Mouse (Mus musculus): ENCODE results near the gene Kdm4a. TPM values are rescaled to one million over a fixed set of nuclear protein-coding genes. Genes with fewer than 3 reads are reported as not detected.
A peak's percentile ranks its signal among the peaks of the same experiment; 100 is the strongest.

The Kdm4a gene
- polyA plus RNA-seq, 1 experiment from 2014 or later, result 52.8 TPM

DNA sequence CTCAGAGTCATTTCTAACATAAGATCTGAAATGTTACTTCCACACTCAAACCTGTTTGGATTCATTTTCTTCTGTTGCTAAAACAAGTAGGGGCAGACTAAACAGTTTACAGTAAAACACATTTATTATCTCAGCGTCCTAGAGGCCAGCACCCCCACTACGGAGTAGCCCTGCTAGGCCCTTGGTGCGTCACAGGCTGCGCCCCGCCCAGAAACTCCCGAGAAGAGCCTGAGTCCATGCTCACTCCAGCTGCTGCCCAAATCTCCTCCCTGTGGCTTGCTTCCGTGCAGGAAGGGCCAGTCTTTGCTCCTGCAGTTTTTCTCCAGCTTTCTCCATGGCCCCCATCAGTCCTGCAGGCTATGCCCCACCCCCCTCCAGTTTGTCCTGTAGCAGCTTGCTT lies 71.1 kb downstream of the Kdm4a start:
- no peaks in the 10 kb centered on the region for H3K4me1 ChIP-seq (replicated peaks; ENCODE audit: control insufficient read depth, insufficient read depth, low read length)
- H3K27ac ChIP-seq, result no peak overlapping the region
- H3K36me3 ChIP-seq (replicated peaks; ENCODE audit: control insufficient read depth, insufficient read depth), result no peaks in the 10 kb centered on the region
- no peak overlapping the region for H3K9ac ChIP-seq
- H3K9me3 ChIP-seq (ENCODE audit: control insufficient read depth, low read length), result no peaks in the 10 kb centered on the region
- DNase-seq (ENCODE audit: low spot score), result no peak
- WGBS, result 84% methylated on average over 7 of the region's 7 CpGs
- no peaks in the 10 kb centered on the region for H3K27me3 ChIP-seq (ENCODE audit: control insufficient read depth, insufficient read depth, low read length)
- H3K4me3 ChIP-seq (replicated peaks; ENCODE audit: low read length), result no peak overlapping the region
- ATAC-seq (ENCODE audit: low FRiP score), result no peak
- no peak overlapping the region for H3K4me2 ChIP-seq (replicated peaks)

DNA sequence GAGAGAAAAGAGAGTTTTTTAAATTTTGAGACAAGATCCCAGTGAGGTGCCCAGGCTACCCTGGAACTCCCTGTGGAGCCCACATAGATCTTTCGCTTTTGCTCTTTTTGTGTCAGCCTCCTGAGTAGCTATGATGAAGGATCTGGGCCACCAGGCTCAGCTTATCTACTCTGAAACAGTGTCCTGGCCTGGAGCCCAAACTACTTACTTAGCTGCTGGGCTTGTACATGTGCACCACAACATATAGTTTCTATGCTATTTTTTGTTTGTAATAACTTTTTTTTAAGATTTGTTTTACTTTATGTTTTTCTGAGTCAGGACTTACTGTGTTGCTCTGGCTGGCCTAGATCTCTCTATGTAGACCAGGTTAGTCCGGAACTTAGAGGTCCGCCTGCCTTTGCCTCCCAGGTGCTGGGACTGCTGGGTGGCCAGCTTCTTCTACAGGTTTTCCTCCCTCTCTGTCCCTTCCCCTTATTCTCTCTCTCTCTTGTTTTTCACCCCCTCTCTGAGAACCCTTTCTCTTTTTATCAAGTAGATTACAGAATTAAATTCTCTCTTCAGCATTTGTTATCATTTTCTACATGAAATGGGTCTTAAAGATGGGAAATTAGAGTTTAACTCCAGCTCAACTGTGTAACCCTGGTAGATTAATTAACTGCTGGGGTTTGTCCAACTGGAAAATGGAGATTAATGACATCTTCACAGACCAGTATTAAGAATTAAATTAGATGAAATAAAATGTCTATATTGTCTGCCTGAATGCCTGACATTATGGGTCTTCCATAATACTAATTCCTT lies 74.4 kb downstream of the Kdm4a start:
- DNase-seq (ENCODE audit: low spot score) (no peak), ATAC-seq (ENCODE audit: low FRiP score) (no peak)
- no peak overlapping the region for H3K4me2 ChIP-seq (replicated peaks)
- 88% methylated on average over 3 of the region's 3 CpGs for WGBS
- no peaks in the 10 kb centered on the region for H3K36me3 ChIP-seq (replicated peaks; ENCODE audit: control insufficient read depth, insufficient read depth)
- no peak overlapping the region for H3K9ac ChIP-seq
- no peak overlapping the region for H3K27ac ChIP-seq
- no peaks in the 10 kb centered on the region for H3K4me1 ChIP-seq (replicated peaks; ENCODE audit: control insufficient read depth, insufficient read depth, low read length)
- H3K9me3 ChIP-seq (ENCODE audit: control insufficient read depth, low read length), result no peaks in the 10 kb centered on the region
- no peaks in the 10 kb centered on the region for H3K27me3 ChIP-seq (ENCODE audit: control insufficient read depth, insufficient read depth, low read length)
- no peak overlapping the region for H3K4me3 ChIP-seq (replicated peaks; ENCODE audit: low read length)

DNA sequence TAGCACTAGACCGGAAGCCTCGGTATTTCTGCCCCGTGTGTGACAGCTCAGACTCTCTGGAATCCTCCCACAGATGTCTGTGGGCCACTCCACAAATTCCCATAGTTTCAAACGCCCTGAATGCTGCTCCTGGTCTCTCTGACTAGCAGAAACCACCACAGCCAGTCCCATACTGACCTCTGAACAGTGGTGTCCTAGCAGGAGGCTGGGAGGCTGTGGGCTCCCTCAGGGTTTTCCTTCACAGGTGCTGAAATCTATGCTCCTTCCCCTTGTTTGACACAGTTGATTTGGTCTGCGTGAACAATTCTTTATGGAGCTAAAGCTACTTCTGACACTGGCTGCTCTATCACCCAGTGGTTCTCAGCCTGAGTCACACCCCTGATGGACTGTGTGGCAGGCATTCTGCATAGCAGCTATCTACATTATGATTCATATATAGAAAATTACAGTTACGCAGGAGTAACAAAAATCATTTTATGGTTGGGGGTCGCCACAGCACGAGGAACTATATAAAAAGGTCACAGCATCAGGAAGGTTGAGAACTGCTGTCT lies 76.5 kb downstream of the Kdm4a start:
- WGBS, result 86% methylated on average over 8 of the region's 8 CpGs
- Histone ChIP-seq H3K9me3 (ENCODE audit: control insufficient read depth, low read length) (no peaks in the 10 kb centered on the region), H3K27ac (no peak overlapping the region), H3K36me3 (replicated peaks; ENCODE audit: control insufficient read depth, insufficient read depth) (no peaks in the 10 kb centered on the region), H3K27me3 (ENCODE audit: control insufficient read depth, insufficient read depth, low read length) (no peaks in the 10 kb centered on the region), H3K9ac (no peak overlapping the region), H3K4me2 (replicated peaks) (no peak overlapping the region), H3K4me1 (replicated peaks; ENCODE audit: control insufficient read depth, insufficient read depth, low read length) (no peaks in the 10 kb centered on the region), H3K4me3 (replicated peaks; ENCODE audit: low read length) (no peak overlapping the region)
- ATAC-seq (ENCODE audit: low FRiP score) (no peak), DNase-seq (ENCODE audit: low spot score) (no peak)

DNA sequence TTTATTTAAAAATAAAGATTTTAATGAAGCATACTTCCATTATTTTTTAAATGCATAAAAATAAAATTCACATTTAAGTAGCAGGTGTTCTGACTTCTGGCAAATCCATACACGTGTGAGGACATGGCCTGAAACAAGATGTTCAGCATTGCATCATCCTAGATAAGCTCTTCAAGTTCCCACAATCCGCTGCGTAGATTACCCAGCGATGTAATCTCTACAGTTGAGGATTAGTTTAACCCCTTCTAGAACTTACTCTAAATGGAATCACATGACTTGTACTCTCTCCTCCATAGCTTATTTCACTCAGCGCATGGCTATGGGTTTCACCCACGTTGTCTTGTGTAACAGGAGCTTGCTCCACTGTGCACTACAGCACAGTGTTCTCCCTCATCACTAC lies 78.3 kb downstream of the Kdm4a start:
- DNase-seq (ENCODE audit: low spot score), result no peak

DNA sequence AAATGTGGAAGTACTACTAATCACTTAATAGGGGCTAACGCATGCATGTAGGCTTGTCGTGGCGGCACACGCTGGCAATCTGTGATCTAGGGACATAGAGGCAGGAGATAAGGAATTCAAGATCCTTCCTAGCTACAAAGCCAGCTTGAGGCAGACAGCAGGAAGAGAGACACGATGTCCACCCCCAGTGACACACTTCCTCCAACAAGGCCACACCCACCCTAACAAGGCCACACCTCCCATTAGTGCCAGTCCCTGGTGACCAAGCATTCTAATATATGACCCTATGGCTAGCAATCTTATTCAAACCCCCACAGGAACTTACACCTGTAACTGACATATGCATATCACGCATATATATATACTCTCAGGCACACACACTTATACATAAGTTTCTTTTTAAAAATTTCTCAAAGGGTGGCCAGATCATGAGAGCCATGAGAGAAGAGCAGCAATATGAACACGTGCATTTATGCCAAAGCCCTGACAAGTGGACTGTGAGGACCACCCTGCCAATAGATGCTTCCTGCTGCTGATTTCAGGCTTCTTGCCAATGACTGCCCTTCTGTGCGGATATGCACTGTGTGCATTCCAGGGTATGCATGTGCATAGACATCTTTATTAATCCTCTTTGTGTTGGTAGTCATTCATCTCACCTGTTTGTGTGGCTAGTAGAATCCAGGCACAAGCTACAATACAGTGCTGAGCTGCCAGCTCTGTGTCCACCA lies 80.0 kb downstream of the Kdm4a start:
- Histone ChIP-seq H3K27ac (no peak overlapping the region), H3K9ac (no peak overlapping the region), H3K27me3 (ENCODE audit: control insufficient read depth, insufficient read depth, low read length) (no peaks in the 10 kb centered on the region), H3K9me3 (ENCODE audit: control insufficient read depth, low read length) (no peaks in the 10 kb centered on the region), H3K4me3 (replicated peaks; ENCODE audit: low read length) (no peak overlapping the region), H3K36me3 (replicated peaks; ENCODE audit: control insufficient read depth, insufficient read depth) (no peaks in the 10 kb centered on the region), H3K4me1 (replicated peaks; ENCODE audit: control insufficient read depth, insufficient read depth, low read length) (no peaks in the 10 kb centered on the region; the same call in 1 of the 2 replicates), H3K4me2 (replicated peaks) (no peak overlapping the region)
- no peak for DNase-seq (ENCODE audit: low spot score)
- ATAC-seq (ENCODE audit: low FRiP score), result no peak
- WGBS, result 87% methylated on average over 8 of the region's 8 CpGs

More for the DNA sequence above, 78.3 kb downstream of the Kdm4a start:
- WGBS, result 95% methylated on average over 6 of the region's 6 CpGs
- H3K9me3 ChIP-seq (ENCODE audit: control insufficient read depth, low read length), result no peaks in the 10 kb centered on the region
- no peak overlapping the region for H3K27ac ChIP-seq
- H3K4me2 ChIP-seq (replicated peaks), result no peak overlapping the region
- no peaks in the 10 kb centered on the region for H3K27me3 ChIP-seq (ENCODE audit: control insufficient read depth, insufficient read depth, low read length)
- H3K4me3 ChIP-seq (replicated peaks; ENCODE audit: low read length), result no peak overlapping the region
- no peaks in the 10 kb centered on the region; the same call in 1 of the 2 replicates for H3K4me1 ChIP-seq (replicated peaks; ENCODE audit: control insufficient read depth, insufficient read depth, low read length)
- no peaks in the 10 kb centered on the region for H3K36me3 ChIP-seq (replicated peaks; ENCODE audit: control insufficient read depth, insufficient read depth)
- ATAC-seq (ENCODE audit: low FRiP score), result no peak
- H3K9ac ChIP-seq, result no peak overlapping the region

DNA sequence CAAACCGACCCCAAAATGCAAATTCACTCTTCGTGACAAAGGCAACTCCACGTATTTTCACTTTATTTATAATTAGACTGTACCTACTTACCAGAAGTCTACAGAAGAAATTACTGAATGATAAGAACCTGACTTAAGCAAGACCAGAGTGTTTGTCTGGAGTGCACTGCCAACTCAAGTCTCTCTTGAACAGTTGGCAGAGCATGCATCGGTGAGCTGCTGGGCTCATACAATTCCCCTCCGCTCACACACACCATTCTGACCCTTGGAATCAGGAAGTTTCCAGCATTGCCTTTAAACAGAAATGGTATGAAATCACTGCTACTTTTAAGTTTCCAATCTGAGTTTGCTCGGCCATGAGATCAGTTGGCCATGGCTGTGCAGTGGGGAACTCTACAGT lies 81.3 kb downstream of the Kdm4a start:
- DNase-seq (ENCODE audit: low spot score), result no peak
- Histone ChIP-seq H3K4me3 (replicated peaks; ENCODE audit: low read length) (no peak overlapping the region), H3K4me1 (replicated peaks; ENCODE audit: control insufficient read depth, insufficient read depth, low read length) (no peaks in the 10 kb centered on the region; the same call in 1 of the 2 replicates), H3K36me3 (replicated peaks; ENCODE audit: control insufficient read depth, insufficient read depth) (no peaks in the 10 kb centered on the region), H3K27me3 (ENCODE audit: control insufficient read depth, insufficient read depth, low read length) (no peaks in the 10 kb centered on the region), H3K27ac (no peak overlapping the region), H3K4me2 (replicated peaks) (no peak overlapping the region), H3K9ac (no peak overlapping the region), H3K9me3 (ENCODE audit: control insufficient read depth, low read length) (no peaks in the 10 kb centered on the region)
- no peak for ATAC-seq (ENCODE audit: low FRiP score)
- 95% methylated on average over 6 of the region's 6 CpGs for WGBS

DNA sequence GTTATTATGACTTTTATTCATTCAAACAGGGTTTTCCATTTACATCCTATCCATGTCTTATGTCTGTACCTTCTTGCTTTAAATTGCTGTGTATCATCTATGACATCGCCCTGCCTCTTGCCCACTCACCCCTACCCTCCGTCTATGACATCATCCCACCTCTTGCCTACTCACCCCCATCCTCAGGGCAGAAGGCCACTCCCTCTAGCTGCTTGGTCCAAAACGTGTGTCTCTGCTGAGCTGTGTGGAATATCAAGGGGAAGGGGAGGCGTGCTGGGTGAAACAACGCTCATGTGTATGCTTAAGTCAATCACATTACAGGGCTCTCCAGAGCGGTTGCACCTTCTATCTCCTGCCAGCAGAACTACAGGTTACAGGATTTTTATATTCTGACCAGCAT lies 83.8 kb downstream of the Kdm4a start:
- Histone ChIP-seq H3K4me2 (replicated peaks) (no peak overlapping the region), H3K9ac (no peak overlapping the region), H3K36me3 (replicated peaks; ENCODE audit: control insufficient read depth, insufficient read depth) (no peaks in the 10 kb centered on the region), H3K4me1 (replicated peaks; ENCODE audit: control insufficient read depth, insufficient read depth, low read length) (no peaks in the 10 kb centered on the region; the same call in 1 of the 2 replicates), H3K9me3 (ENCODE audit: control insufficient read depth, low read length) (no peaks in the 10 kb centered on the region), H3K4me3 (replicated peaks; ENCODE audit: low read length) (no peak overlapping the region), H3K27me3 (ENCODE audit: control insufficient read depth, insufficient read depth, low read length) (no peaks in the 10 kb centered on the region), H3K27ac (no peak overlapping the region)
- no peak for ATAC-seq (ENCODE audit: low FRiP score)
- 78% methylated on average over 6 of the region's 6 CpGs for WGBS
- DNase-seq (ENCODE audit: low spot score), result no peak

DNA sequence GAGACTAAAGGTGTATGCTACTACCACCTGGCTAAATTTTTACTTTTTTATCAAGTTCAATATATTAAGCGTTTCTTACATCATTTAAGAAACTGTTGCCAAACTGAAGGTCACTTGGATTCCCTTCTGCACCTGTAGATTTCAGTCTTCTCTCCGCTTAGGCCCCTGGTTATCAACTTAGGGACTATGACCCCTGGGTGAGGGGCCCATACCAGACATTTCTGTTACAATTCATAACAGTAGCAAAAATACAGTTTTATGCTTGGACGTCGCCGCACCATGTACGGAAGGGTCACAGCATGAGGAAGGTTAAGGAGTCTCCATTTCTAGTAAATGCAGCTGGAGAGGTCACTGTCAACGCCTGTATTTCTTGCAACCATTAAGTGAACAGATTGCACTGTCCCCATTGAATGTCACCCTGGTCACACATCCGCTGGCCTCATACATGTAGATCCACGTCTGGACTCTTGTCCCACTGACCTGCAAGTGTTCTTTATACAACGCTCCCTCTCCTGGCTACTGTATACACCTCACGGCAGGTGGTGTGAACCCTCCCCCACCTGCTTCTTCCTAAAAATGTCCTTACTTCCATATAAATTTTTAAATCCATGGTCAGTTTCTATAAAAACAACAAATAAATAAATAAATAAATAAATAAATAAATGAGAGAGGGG lies 86.9 kb downstream of the Kdm4a start:
- 94% methylated on average over 11 of the region's 11 CpGs for WGBS
- H3K27me3 ChIP-seq (ENCODE audit: control insufficient read depth, insufficient read depth, low read length), result no peaks in the 10 kb centered on the region
- H3K36me3 ChIP-seq (replicated peaks; ENCODE audit: control insufficient read depth, insufficient read depth), result no peaks in the 10 kb centered on the region
- DNase-seq (ENCODE audit: low spot score) (no peak), ATAC-seq (ENCODE audit: low FRiP score) (no peak)
- H3K4me3 ChIP-seq (replicated peaks; ENCODE audit: low read length), result no peak overlapping the region
- H3K4me2 ChIP-seq (replicated peaks), result no peak overlapping the region
- no peaks in the 10 kb centered on the region; the same call in 1 of the 2 replicates for H3K4me1 ChIP-seq (replicated peaks; ENCODE audit: control insufficient read depth, insufficient read depth, low read length)
- no peak overlapping the region for H3K9ac ChIP-seq
- no peak overlapping the region for H3K27ac ChIP-seq
- no peaks in the 10 kb centered on the region for H3K9me3 ChIP-seq (ENCODE audit: control insufficient read depth, low read length)

DNA sequence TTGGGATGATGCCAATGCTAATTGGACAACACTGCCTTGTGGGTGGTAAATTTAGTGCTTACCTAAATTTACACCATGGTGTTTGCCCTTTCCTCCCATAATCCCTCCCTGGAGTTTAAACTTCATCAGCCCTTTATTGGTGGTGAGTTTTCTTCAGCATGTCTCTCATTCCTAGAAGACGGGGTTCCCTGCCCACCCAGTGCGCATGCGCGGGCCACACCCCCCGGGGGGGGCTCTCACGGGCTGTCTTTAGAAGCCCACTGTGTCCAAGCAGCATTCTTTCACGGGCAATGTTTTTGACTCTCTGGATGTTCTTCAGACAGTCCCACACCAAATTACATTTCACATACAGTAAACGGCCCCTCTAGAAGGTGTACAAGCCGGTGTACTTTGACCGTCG lies 89.4 kb downstream of the Kdm4a start:
- no peak overlapping the region for H3K9ac ChIP-seq
- 93% methylated on average over 11 of the region's 11 CpGs for WGBS
- no peak overlapping the region for H3K4me3 ChIP-seq (replicated peaks; ENCODE audit: low read length)
- ATAC-seq (ENCODE audit: low FRiP score) (no peak), DNase-seq (ENCODE audit: low spot score) (no peak)
- no peaks in the 10 kb centered on the region for H3K4me1 ChIP-seq (replicated peaks; ENCODE audit: control insufficient read depth, insufficient read depth, low read length)
- H3K27ac ChIP-seq, result 0 out of 2 replicates have a peak overlapping the region, but pooled peaks have one; percentile 3
- H3K4me2 ChIP-seq (replicated peaks), result no peak overlapping the region
- no peaks in the 10 kb centered on the region for H3K27me3 ChIP-seq (ENCODE audit: control insufficient read depth, insufficient read depth, low read length)
- H3K36me3 ChIP-seq (replicated peaks; ENCODE audit: control insufficient read depth, insufficient read depth), result no peaks in the 10 kb centered on the region
- H3K9me3 ChIP-seq (ENCODE audit: control insufficient read depth, low read length), result no peaks in the 10 kb centered on the region
